Comparison of ENCODE assay signal across 8 mouse cellular contexts in the genomic region with DNA sequence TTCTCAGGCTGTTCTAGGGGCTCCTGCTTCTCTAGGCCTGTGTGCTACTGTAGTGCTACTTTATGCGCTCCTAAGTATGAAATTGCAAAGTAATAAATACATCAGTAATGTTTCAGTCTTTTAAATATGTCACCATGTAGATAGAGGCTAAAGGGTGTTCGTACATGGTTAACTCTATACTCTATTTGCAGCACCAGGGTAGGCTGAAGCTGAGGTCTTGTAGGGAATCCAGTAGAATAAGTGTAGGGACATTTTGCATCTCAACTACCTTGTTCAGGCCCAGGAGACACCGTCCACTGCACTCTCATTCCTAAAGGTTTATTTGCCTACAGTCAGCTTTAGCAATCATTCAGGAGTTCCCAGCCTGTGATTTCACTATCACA. TPM values are rescaled to one million over a fixed set of nuclear protein-coding genes. Genes with fewer than 3 reads are reported as not detected.
DNase-seq lines count a peak whose midpoint lies in the region; ATAC-seq and TF ChIP-seq lines count a peak whose summit lies in the region.

No protein-coding gene starts in this region.

- WGBS in lung, embryonic 14.5 days: 46% methylated on average over 3 of the region's 3 CpGs
- 46% methylated on average over 3 of the region's 3 CpGs for WGBS in lung, postnatal 0 days
- 59% methylated on average over 3 of the region's 3 CpGs for WGBS in intestine, embryonic 16.5 days
- 68% methylated on average over 3 of the region's 3 CpGs for WGBS in small intestine, adult 2 months

- no peak for TF ChIP-seq CTCF in lung, embryonic 14.5 days (IDR thresholded peaks at IDR 0.05; ENCODE audit: low read depth)
- no peak for TF ChIP-seq CTCF in lung, postnatal 0 days (IDR thresholded peaks at IDR 0.05)
- TF ChIP-seq CTCF in small intestine, adult 2 months (IDR thresholded peaks at IDR 0.05; ENCODE audit: extremely low read depth, insufficient read length, insufficient replicate concordance, low read depth, low read length): no peak

- DNase-seq in cerebellum, adult 9-11 months: peak; percentile 25
- DNase-seq in cerebellum, adult 11-12 months: no peak
- DNase-seq in lung, embryonic 14.5 days: no peak
- DNase-seq in lung, postnatal 0 days (ENCODE audit: low spot score): no peak
- no peak for DNase-seq in spleen, adult 18-20 months

- H3K4me3 ChIP-seq in lung, embryonic 14.5 days (ENCODE audit: low read depth, low read length): peak overlapping the region; percentile 40
- H3K4me3 ChIP-seq in lung, postnatal 0 days (ENCODE audit: low read depth, low read length): no peak overlapping the region
- H3K4me3 ChIP-seq in intestine, embryonic 16.5 days (ENCODE audit: low read length): peak overlapping the region; percentile 49
- H3K4me3 ChIP-seq in small intestine, adult 2 months (ENCODE audit: low read depth, low read length): peak overlapping the region; percentile 50; the same call in 1 of the 2 replicates

- H3K27me3 ChIP-seq in lung, embryonic 14.5 days (ENCODE audit: insufficient read depth, low read length): peaks cover 10% of the 10 kb centered on the region
- H3K27me3 ChIP-seq in lung, postnatal 0 days (replicated peaks; ENCODE audit: insufficient read depth, low read length): peaks cover 4% of the 10 kb centered on the region; the same call in 1 of the 2 replicates
- H3K27me3 ChIP-seq in intestine, embryonic 16.5 days (replicated peaks; ENCODE audit: control insufficient read depth, insufficient read depth, low read length): peaks cover 12% of the 10 kb centered on the region
- no peaks in the 10 kb centered on the region for H3K27me3 ChIP-seq in small intestine, adult 2 months (ENCODE audit: control insufficient read depth, insufficient read depth, low read length)

- no peak for TF ChIP-seq EP300 in lung, postnatal 0 days (IDR thresholded peaks at IDR 0.05)

- H3K4me1 ChIP-seq in lung, embryonic 14.5 days (ENCODE audit: insufficient read depth): no peaks in the 10 kb centered on the region
- H3K4me1 ChIP-seq in lung, postnatal 0 days (ENCODE audit: insufficient read depth, low read depth, low read length): no peaks in the 10 kb centered on the region
- H3K4me1 ChIP-seq in intestine, embryonic 16.5 days (ENCODE audit: control insufficient read depth, insufficient read depth, low read length): no peaks in the 10 kb centered on the region; the same call in 1 of the 2 replicates
- H3K4me1 ChIP-seq in small intestine, adult 2 months (ENCODE audit: control insufficient read depth, insufficient read depth, insufficient read length, low read length): peaks cover 3% of the 10 kb centered on the region; the same call in 1 of the 2 replicates

- no peak for ATAC-seq in lung, embryonic 14.5 days (ENCODE audit: insufficient read depth)
- no peak for ATAC-seq in lung, postnatal 0 days
- no peak for ATAC-seq in intestine, embryonic 16.5 days
- ATAC-seq in cerebellum, adult (ENCODE audit: insufficient number of reproducible peaks, low FRiP score, low TSS enrichment): no peak

- TF ChIP-seq POLR2A in small intestine, adult 2 months (IDR thresholded peaks at IDR 0.05; ENCODE audit: low read depth, low read length): no peak

- no peaks in the 10 kb centered on the region for H3K9me3 ChIP-seq in lung, embryonic 14.5 days (ENCODE audit: low read depth, low read length)
- no peaks in the 10 kb centered on the region for H3K9me3 ChIP-seq in lung, postnatal 0 days (ENCODE audit: low read length)
- no peaks in the 10 kb centered on the region for H3K9me3 ChIP-seq in intestine, embryonic 16.5 days (ENCODE audit: control insufficient read depth, low read length)

- H3K36me3 ChIP-seq in lung, embryonic 14.5 days (ENCODE audit: insufficient read depth): no peaks in the 10 kb centered on the region
- H3K36me3 ChIP-seq in lung, postnatal 0 days (ENCODE audit: insufficient read depth, low read length): no peaks in the 10 kb centered on the region
- H3K36me3 ChIP-seq in intestine, embryonic 16.5 days (ENCODE audit: control insufficient read depth, insufficient read depth, low read length): no peaks in the 10 kb centered on the region
- no peaks in the 10 kb centered on the region for H3K36me3 ChIP-seq in small intestine, adult 2 months (ENCODE audit: control insufficient read depth, insufficient read depth, low read length)

- H3K27ac ChIP-seq in lung, embryonic 14.5 days (ENCODE audit: low read depth): no peak overlapping the region
- no peak overlapping the region for H3K27ac ChIP-seq in lung, postnatal 0 days (ENCODE audit: low read length)
- no peak overlapping the region for H3K27ac ChIP-seq in intestine, embryonic 16.5 days (ENCODE audit: low read length)
- H3K27ac ChIP-seq in small intestine, adult 2 months (ENCODE audit: insufficient read depth, low read depth, low read length): no peak overlapping the region

- H3K9ac ChIP-seq in lung, embryonic 14.5 days: no peak overlapping the region
- H3K9ac ChIP-seq in lung, postnatal 0 days (replicated peaks; ENCODE audit: low read depth): no peak overlapping the region
- H3K9ac ChIP-seq in intestine, embryonic 16.5 days (ENCODE audit: low read depth, low read length): peak overlapping the region; percentile 54

- H3K4me2 ChIP-seq in lung, embryonic 14.5 days: peak overlapping the region; percentile 68
- no peak overlapping the region for H3K4me2 ChIP-seq in lung, postnatal 0 days (replicated peaks; ENCODE audit: low read depth, low read length)
- H3K4me2 ChIP-seq in intestine, embryonic 16.5 days (ENCODE audit: low read depth, low read length): peak overlapping the region; percentile 60

RNA-seq across cellular contexts. Expression of gene Nalcn, which starts 0.2 kb away (rescaled TPM):
- 0.28 and 0.38 TPM in 2 replicates for polyA plus RNA-seq in lung, embryonic 14.5 days (2014; fragmentation: Nextera tagmentation; extraction: Ambion mirVana)
- polyA plus RNA-seq in lung, postnatal 0 days (2015; fragmentation: Nextera tagmentation; extraction: Ambion mirVana): not detected in 2 replicates
- 0.59 and 0.60 TPM in 2 replicates for polyA plus RNA-seq in intestine, embryonic 16.5 days (2015; fragmentation: Nextera tagmentation; extraction: Ambion mirVana)
- polyA plus RNA-seq in small intestine, adult 2 months (2012; rRNA removed): 0.03 and 0.18 TPM in 2 replicates

RNA-seq across cellular contexts. Expression of gene Itgbl1, which starts 32.6 kb away (rescaled TPM):
- 0.04 and 0.11 TPM in 2 replicates for polyA plus RNA-seq in lung, embryonic 14.5 days (2014; fragmentation: Nextera tagmentation; extraction: Ambion mirVana)
- 0.12 and 0.23 TPM in 2 replicates for polyA plus RNA-seq in lung, postnatal 0 days (2015; fragmentation: Nextera tagmentation; extraction: Ambion mirVana)
- 0.12 and 0.22 TPM in 2 replicates for polyA plus RNA-seq in intestine, embryonic 16.5 days (2015; fragmentation: Nextera tagmentation; extraction: Ambion mirVana)
- 0.15 TPM in 1 of 2 replicates, not detected in the other for polyA plus RNA-seq in small intestine, adult 2 months (2012; rRNA removed)
